Mouse (Mus musculus) T-helper 17 cell (primary cell): ENCODE data around the gene Psmd5.
"Not testable (repeated sequence)": the region's sequence is repeated elsewhere in the genome, so short reads cannot be mapped to it uniquely, and the experiment has no call there.

ENCODE experiments used
- in situ Hi-C, 2 experiments: fragments of 300-600 bp; cut with MboI, MseI; formaldehyde crosslinking; loops; 1 replicate in 1 of 2; 2 replicates in 1 of 2; pipeline ENCODE4 v1.15.1; 2025; ENCODE audit warnings: high pct_unique_total_duplicates in 2 of 2

The Psmd5 gene

GRCm38 (mm10) chr2:34830066-34830465 lies 44.7 kb downstream of the Psmd5 start:
- in situ Hi-C loops: not testable (repeated sequence)

- in situ Hi-C loops: no loop called here
Observed at GRCm38 (mm10) chr2:34828026-34828425, 46.7 kb downstream of the Psmd5 start.

- in situ Hi-C loops: no loop called here
Observed at GRCm38 (mm10) chr2:34827591-34827990, 47.2 kb downstream of the Psmd5 start.

DNA sequence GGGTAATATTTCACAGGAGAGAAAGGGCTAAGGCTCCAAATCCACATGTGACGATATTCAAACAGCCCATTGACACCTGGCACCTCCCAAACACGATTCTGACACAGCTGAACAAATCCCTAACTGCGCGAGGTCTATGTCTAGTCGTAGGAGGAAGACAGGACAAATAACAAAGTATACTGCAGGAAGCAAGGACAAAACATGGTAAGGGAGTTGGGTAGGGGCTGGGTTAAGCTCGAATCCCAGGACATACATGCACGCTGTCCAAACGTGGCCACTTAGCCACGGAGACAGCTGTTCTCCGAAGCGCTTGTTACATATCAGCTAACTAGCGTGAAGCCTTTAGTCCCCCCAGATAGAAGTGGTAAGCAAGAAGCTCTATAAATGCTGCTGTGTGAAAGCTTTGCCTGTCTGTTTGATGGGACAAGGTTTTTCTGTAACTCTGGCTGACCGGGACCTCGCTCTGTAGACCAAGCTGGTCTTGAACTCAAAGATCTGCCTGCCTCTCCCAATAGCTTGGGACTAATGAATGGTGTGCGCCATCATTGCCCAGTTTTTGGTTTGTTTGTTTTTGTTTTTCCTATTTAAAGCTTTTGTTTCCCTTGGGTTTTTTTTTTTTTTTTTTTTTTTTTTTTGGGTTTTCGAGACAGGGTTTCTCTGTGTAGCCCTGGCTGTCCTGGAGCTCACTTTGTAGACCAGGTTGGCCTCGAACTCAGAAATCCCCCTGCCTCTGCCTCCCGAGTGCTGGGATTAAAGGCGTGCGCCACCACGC lies 48.1 kb downstream of the Psmd5 start:
- in situ Hi-C loops: no loop called here

GRCm38 (mm10) chr2:34825827-34826459 lies 48.8 kb downstream of the Psmd5 start, which contains the start of gene Fbxw2:
TSS of gene Fbxw2 (minus strand) at chr2:34826311.
- in situ Hi-C loops: no loop called here

- in situ Hi-C loops: no loop called here
Observed at GRCm38 (mm10) chr2:34818492-34818891, 56.3 kb downstream of the Psmd5 start.

- in situ Hi-C loops: not testable (repeated sequence)
Observed at GRCm38 (mm10) chr2:34815893-34816292, 58.9 kb downstream of the Psmd5 start.

GRCm38 (mm10) chr2:34812706-34813105 lies 62.1 kb downstream of the Psmd5 start:
- in situ Hi-C loops: no loop called here

DNA sequence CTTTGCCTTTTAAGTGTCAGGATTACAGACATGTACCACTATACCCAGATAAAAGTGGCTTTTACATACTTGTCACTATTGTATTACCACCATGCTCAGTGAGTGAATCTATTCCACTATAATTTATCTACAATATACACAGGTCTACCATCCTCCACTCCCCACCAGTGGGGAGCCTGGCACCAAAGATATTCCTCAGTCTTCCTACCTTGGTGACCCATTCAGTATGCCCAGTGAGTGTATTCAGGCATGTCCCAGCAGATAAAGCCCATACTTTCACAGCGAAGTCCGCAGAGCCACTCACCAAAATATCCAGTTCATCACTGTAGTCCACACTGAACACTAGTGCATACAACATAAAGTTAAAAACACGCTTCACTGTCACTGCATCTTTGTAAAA lies 64.0 kb downstream of the Psmd5 start:
- in situ Hi-C loops: no loop called here

DNA sequence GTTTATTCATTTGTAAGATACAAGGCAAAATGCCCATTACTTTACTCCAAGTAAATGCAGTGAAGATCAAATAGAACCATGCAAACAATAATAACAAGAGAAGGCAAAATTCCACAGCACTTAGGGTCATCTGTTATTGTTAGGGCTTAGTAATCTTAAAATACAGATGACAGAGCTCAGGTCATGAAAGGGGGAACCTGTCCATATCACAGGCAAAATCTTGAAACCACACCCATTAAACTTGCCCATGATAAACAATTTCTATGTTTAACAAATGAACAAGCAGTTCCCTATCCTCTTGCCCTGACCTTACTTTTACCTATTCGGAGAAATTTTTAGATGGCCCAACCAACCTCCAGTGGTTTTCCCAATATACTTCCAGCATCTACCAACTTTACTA lies 65.2 kb downstream of the Psmd5 start:
- in situ Hi-C loops: no loop called here

DNA sequence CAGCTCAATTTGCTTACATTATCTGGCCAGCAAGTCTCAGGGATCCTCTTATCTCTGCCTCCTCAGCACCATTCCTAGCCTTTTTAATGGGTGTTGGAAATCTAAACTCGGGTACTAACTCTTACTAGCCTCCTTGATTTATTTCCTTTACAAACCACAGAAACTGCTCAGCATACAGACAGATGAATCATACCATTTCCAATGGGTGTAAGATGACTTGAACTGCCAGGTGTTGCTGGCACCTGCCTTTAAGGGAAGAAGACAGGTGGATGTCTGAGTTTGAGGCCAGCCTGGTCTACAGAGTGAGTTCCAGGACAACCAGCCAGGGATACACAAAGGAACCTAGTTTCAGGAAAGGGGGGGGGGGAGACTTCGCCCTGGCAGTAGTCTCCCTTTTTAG lies 66.7 kb downstream of the Psmd5 start:
- in situ Hi-C loops: no loop called here

DNA sequence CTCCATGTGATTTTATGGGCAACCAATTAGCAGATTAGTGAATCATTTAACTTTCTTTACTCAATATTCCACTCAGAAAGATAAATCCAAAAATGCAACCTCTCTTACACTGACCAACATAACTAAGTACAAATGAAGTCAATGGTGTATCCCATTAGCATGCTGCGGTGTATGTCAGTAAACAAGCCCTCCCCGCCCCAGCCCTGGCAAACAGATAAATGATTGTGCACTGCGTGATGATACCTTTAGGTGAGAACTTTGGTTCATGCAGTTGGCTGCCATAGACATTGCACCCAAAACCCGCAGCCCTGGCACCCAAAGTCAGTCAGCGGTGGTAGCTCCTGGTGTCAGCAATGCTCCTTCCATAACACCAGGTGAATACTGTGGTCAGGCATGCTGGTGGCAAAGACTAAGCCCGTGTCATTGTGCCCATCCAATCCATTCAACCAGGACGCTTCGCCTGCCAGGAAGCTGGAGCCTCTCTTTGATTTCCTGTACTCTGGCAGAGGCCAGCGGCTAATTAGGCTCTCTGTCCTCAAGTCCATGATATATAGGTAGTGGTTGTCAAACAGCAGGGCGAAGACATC lies 69.3 kb downstream of the Psmd5 start:
- in situ Hi-C loops: no loop called here

GRCm38 (mm10) chr2:34804815-34805214 lies 70.0 kb downstream of the Psmd5 start:
- in situ Hi-C loops: no loop called here

DNA sequence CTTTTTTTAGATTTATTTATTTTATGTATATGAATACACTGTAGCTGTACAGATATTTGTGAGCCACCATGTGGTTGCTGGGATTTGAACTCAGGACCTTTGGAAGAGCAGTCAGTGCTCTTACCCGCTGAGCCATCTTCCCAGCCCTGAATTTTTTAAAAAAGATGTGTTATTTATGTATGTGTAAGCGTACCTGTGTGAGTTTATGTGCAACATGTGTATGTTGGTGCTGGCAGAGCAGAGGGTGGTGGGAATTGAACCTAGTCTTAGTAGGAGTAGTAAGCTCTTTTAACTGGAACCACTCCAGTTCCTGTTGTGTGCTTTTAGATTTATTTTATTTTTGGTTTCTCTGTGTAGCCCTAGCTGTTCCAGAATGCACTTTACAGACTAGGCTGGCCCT lies 70.6 kb downstream of the Psmd5 start:
- in situ Hi-C loops: no loop called here

GRCm38 (mm10) chr2:34803746-34804145 lies 71.0 kb downstream of the Psmd5 start:
- in situ Hi-C loops: no loop called here

- in situ Hi-C loops: not testable (repeated sequence)
Observed at GRCm38 (mm10) chr2:34802565-34803245, 72.1 kb downstream of the Psmd5 start.

DNA sequence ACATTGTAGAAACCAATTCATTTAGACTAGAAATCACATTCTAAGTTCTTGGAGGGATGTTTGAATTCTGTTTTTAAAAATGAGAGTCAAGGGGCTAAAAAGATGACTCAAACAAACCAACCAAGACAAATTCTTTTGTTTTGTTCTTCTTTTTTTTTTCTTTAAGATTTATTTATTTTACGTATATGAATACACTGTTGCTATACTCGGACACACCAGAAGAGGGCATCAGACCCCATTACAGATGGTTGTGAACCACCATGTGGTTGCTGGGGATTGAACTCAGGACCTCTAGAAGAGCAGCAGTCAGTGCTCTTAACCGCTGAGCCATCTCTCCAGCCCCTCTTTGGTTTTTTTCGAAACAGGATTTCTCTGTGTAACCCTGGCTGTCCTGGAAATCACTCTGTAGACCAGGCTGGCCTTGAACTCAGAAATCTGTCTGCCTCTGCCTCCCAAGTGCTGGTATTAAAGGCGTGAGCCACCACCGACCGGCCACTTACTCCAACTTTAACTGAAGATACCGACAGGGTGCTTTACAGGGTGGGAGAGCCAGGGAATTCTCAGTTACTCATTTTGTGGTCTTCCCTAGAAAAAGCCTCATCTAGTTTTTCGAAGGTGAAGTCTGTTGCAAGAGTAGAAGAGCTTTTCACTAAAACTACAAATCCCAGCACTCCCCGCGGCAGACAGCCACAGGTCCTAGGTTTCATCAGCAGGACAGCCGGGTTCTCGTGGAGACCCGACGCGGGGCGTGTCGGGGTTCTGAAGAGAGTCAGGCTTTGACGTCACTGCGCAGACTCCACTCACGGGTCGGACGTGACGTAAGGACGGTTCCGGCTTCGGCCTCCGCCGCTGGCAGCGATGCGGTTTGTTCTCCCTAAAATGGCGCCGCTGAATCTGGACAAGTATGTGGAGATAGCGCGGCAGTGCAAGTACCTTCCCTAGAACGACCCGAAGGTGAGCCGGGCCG lies 73.0 kb downstream of the Psmd5 start:
- in situ Hi-C loops: no loop called here

DNA sequence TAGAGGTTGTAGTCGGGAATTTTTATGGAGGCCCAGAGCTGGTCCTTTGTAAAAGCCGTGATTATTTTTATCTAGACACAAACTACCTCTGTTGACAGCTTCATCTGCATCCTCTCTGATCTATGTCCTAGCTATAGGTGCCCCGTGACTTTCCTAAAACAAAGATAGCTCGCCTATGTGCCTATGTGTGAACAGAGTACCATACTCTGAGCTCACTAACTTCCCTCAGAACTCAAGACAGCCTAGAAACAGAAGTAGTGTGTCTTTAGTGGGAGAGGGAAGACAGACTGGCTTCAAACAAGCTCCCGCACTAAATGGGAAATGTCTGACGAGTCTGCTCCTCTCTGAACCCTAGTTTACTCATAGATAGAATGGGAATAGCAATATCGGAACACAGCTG lies 74.4 kb downstream of the Psmd5 start:
- in situ Hi-C loops: no loop called here
